Mouse (Mus musculus) hindbrain, embryonic 14.5 days (tissue): ENCODE data around the gene C1qtnf5. TPM values are rescaled to one million over a fixed set of nuclear protein-coding genes. Genes with fewer than 3 reads are reported as not detected.

Experiments used
- ATAC-seq: fragments of 200-750 bp; cut with Nextera tagmentation; 2 replicates; pipeline ENCODE4 v1.8.0; 2017; ENCODE audit warnings: moderate number of reproducible peaks, mild to moderate bottlenecking, moderate TSS enrichment, moderate library complexity; ENCODE audit not compliant: low FRiP score
- DNase-seq: peaks from one replicate; pipeline ENCODE4 v3.0.0-alpha.2; 2015; ENCODE audit warnings: low spot score
- H3K27ac ChIP-seq: fragments of 300-500 bp; sonication (generic); 2 replicates; pipeline ENCODE4 v1.5.1; 2014; ENCODE audit warnings: mild to moderate bottlenecking, moderate library complexity
- H3K27me3 ChIP-seq: fragments of 300-500 bp; sonication (generic); 2 replicates; pipeline ENCODE4 v1.6.1; 2014; ENCODE audit warnings: mild to moderate bottlenecking, low read length, mixed read lengths; ENCODE audit not compliant: control insufficient read depth, insufficient read depth
- H3K36me3 ChIP-seq: fragments of 300-500 bp; sonication (generic); replicated peaks from 2 replicates; pipeline ENCODE4 v1.6.1; 2014; ENCODE audit not compliant: control insufficient read depth, insufficient read depth
- H3K4me1 ChIP-seq: fragments of 300-500 bp; sonication (generic); replicated peaks from 2 replicates; pipeline ENCODE4 v1.6.1; 2014; ENCODE audit warnings: antibody characterized with exemption, low read length, mixed read lengths; ENCODE audit not compliant: control insufficient read depth, insufficient read depth
- H3K4me2 ChIP-seq: fragments of 300-500 bp; sonication (generic); replicated peaks from 2 replicates; pipeline ENCODE4 v1.6.1; 2014; ENCODE audit warnings: mild to moderate bottlenecking, moderate library complexity
- H3K4me3 ChIP-seq: fragments of 300-500 bp; sonication (generic); replicated peaks from 2 replicates; pipeline ENCODE4 v1.5.1; 2014; ENCODE audit warnings: mild to moderate bottlenecking, low read length
- H3K9ac ChIP-seq: fragments of 300-500 bp; sonication (generic); 2 replicates; pipeline ENCODE4 v1.6.1; 2014
- H3K9me3 ChIP-seq: fragments of 300-500 bp; sonication (generic); 2 replicates; pipeline ENCODE4 v1.6.1; 2016; ENCODE audit warnings: low read length; ENCODE audit not compliant: control insufficient read depth
- WGBS: fragments of 180-500 bp; shearing (Covaris S2); extraction: QIAGEN DNeasy Blood & Tissue Kit; methylation state at CpG from one replicate; pipeline ENCODE4 v1.1.7; 2014; 5-methylcytosine and 5-hydroxymethylcytosine counted together
- polyA plus RNA-seq: library from polyadenylated mRNA; unstranded; fragments of >200 nt; fragmentation: Nextera tagmentation; extraction: Ambion mirVana; gene quantifications from 2 replicates; pipeline ENCODE4 v1.2.1, GENCODE M21; 2014

C1qtnf5 gene
- polyA plus RNA-seq, 1 experiment from 2014 or later: 8.0 TPM

DNA sequence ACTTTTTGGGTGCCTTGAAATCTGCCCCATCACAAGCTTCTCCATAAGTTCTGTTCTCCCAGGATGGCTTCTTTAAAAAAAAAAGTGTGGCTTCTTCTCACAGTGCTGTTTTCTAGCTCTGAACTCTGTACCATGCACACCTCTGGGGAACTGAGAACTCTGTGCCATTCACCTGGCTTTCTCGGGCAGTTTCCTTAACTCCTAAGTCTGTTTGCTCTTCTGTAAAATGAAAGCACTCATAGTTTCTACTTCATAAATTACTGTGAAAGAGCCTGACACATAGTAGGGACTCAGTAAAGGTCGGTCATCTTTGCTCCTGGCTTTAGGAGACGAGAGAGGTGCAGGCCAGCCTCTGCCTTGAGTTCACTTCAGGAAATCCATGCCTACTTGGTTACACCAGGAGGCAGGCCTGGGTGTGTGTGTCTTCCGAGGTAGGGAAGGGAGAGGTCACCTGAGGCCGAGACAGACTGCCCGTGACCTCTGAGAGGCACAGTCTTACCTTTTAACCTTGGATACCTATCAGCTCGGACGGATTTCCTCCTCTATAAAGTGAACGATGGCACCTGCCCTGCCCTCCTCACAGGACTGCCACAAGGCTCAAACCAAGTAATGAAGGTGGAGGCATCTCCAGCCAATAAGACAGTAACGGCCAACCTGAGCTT, 28.8 kb upstream of the C1qtnf5 start:
- H3K27me3 ChIP-seq: peaks cover 2% of the 10 kb centered on the region; the same call in 1 of the 2 replicates
- no peaks in the 10 kb centered on the region for H3K36me3 ChIP-seq
- no peak overlapping the region for H3K4me2 ChIP-seq
- ATAC-seq (no peak), DNase-seq (no peak)
- 78% methylated on average over 10 of the region's 10 CpGs for WGBS
- H3K4me1 ChIP-seq: peaks cover 8% of the 10 kb centered on the region; the same call in 1 of the 2 replicates
- H3K9me3 ChIP-seq: no peaks in the 10 kb centered on the region
- no peak overlapping the region for H3K4me3 ChIP-seq
- no peak overlapping the region for H3K27ac ChIP-seq
- no peak overlapping the region for H3K9ac ChIP-seq

GRCm38 (mm10) chr9:44078955-44079756, 27.9 kb upstream of the C1qtnf5 start:
- no peak overlapping the region for H3K4me3 ChIP-seq
- peaks cover 10% of the 10 kb centered on the region for H3K27me3 ChIP-seq
- no peak overlapping the region for H3K9ac ChIP-seq
- peaks cover 14% of the 10 kb centered on the region for H3K4me1 ChIP-seq
- ATAC-seq (peak; percentile 79; the same call in 1 of the 2 replicates), DNase-seq (peak; percentile 59)
- no peak overlapping the region for H3K27ac ChIP-seq
- H3K4me2 ChIP-seq: no peak overlapping the region
- no peaks in the 10 kb centered on the region for H3K36me3 ChIP-seq
- no peaks in the 10 kb centered on the region for H3K9me3 ChIP-seq
- WGBS: 45% methylated on average over 16 of the region's 16 CpGs

DNA sequence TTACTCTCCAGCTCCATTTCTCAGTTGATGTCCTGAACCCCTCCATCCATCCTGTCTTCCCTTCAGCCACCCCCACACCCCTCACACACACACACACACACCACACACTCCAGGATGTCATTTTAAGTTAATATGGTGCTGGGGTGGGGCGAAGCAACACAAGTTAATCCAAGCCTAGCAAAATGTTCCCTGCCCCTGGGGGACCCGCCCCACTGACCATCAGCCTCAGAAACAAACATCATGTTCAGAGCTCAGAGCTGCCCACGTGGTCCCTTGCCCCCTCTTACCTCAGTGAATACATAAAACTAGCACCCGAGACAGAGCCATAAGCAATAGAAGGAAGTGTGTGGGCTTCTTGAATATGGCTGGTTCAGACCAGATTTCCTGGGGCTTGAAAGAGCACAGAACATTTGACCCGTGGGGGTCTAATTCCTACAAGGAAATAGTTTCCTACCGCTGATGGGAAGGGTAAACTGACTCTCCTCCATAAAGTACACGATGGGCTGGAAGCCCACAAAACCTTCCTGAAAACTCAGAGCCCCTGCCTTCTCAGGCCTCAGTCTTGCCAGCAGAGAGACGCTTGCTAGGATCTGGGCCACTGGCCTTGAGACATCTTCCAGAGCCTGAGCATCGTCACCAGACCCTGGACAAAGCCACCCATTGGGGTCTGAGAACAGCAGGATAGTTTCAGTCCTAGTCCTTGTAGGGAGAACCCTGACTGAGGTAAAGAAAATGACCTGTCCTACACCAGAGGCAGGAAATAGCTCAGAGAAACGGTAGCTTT, 26.9 kb upstream of the C1qtnf5 start:
- 74% methylated on average over 10 of the region's 10 CpGs for WGBS
- H3K4me1 ChIP-seq: peaks cover 23% of the 10 kb centered on the region
- ATAC-seq: no peak

GRCm38 (mm10) chr9:44080953-44081352, 26.1 kb upstream of the C1qtnf5 start:
- no peak for DNase-seq
- peaks cover 24% of the 10 kb centered on the region for H3K27me3 ChIP-seq
- H3K36me3 ChIP-seq: no peaks in the 10 kb centered on the region
- no peak overlapping the region for H3K4me3 ChIP-seq
- ATAC-seq: no peak
- no peaks in the 10 kb centered on the region for H3K9me3 ChIP-seq
- peaks cover 25% of the 10 kb centered on the region for H3K4me1 ChIP-seq
- H3K4me2 ChIP-seq: no peak overlapping the region
- 81% methylated on average over 5 of the region's 5 CpGs for WGBS
- H3K9ac ChIP-seq: no peak overlapping the region
- no peak overlapping the region for H3K27ac ChIP-seq

More for the DNA sequence above, 26.9 kb upstream of the C1qtnf5 start:
- H3K27ac ChIP-seq: no peak overlapping the region
- no peaks in the 10 kb centered on the region for H3K36me3 ChIP-seq
- no peaks in the 10 kb centered on the region for H3K9me3 ChIP-seq
- H3K4me2 ChIP-seq: no peak overlapping the region
- H3K9ac ChIP-seq: no peak overlapping the region
- DNase-seq: no peak
- peaks cover 17% of the 10 kb centered on the region for H3K27me3 ChIP-seq
- no peak overlapping the region for H3K4me3 ChIP-seq

GRCm38 (mm10) chr9:44081581-44081980, 25.5 kb upstream of the C1qtnf5 start:
- peaks cover 31% of the 10 kb centered on the region for H3K27me3 ChIP-seq
- DNase-seq (no peak), ATAC-seq (no peak)
- H3K9me3 ChIP-seq: no peaks in the 10 kb centered on the region
- peaks cover 25% of the 10 kb centered on the region for H3K4me1 ChIP-seq
- no peak overlapping the region for H3K9ac ChIP-seq
- 79% methylated on average over 5 of the region's 5 CpGs for WGBS
- H3K27ac ChIP-seq: no peak overlapping the region
- no peak overlapping the region for H3K4me3 ChIP-seq
- no peaks in the 10 kb centered on the region for H3K36me3 ChIP-seq
- no peak overlapping the region for H3K4me2 ChIP-seq

DNA sequence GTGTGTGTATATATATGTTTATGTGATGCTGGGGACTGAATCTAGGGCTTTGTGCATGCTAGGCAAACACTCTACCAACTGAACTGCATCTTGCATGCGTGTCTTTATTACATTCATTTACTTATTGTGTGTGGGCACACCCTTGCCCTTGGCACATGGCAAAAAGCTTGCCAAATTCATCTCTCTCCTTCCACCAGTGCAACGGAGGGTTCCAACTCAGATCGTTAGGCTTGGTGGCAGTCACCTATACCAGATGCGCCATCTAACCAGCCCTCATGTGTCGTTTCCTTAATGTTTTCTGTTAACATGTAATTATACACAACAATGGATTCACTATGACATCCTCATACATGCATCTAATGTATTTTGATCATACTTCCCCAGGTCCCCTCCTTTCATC, 24.8 kb upstream of the C1qtnf5 start:
- ATAC-seq (no peak), DNase-seq (no peak)
- Histone ChIP-seq H3K36me3 (no peaks in the 10 kb centered on the region), H3K4me2 (no peak overlapping the region), H3K4me3 (no peak overlapping the region), H3K9ac (no peak overlapping the region), H3K9me3 (no peaks in the 10 kb centered on the region), H3K27me3 (peaks cover 37% of the 10 kb centered on the region), H3K27ac (no peak overlapping the region), H3K4me1 (peaks cover 25% of the 10 kb centered on the region)
- WGBS: 87% methylated on average over 5 of the region's 5 CpGs

- Histone ChIP-seq H3K27ac (no peak overlapping the region), H3K9ac (no peak overlapping the region), H3K4me3 (peak overlapping the region; percentile 42), H3K36me3 (no peaks in the 10 kb centered on the region), H3K4me2 (peak overlapping the region; percentile 99), H3K9me3 (no peaks in the 10 kb centered on the region), H3K4me1 (peaks cover 22% of the 10 kb centered on the region), H3K27me3 (peaks cover 40% of the 10 kb centered on the region)
- DNase-seq (no peak), ATAC-seq (no peak)
- 11% methylated on average over 23 of the region's 23 CpGs for WGBS
These were observed 23.5 kb upstream of the C1qtnf5 start for GRCm38 (mm10) chr9:44083392-44084121.

DNA sequence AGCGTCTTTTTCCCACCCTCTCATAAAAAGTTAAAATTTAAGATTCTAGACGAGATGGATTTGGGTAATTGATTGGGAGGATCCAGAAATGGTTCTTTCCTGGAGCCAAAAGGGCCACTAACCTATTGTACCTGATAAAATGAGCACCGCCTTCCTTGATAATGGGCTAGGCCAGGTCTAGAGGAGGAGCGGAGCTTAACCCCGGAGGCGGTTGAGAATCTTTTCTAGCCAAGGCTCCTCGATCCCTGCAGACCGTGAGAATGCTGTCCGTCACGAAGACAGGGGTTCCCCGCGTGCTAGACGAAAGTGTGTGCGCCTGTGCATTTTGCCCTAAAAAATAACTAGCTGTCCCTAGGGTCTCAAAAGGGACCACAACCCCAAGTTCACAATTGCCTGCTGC, 22.8 kb upstream of the C1qtnf5 start:
- ATAC-seq: no peak
- 1% methylated on average over 14 of the region's 14 CpGs for WGBS

More for the DNA sequence above, 22.8 kb upstream of the C1qtnf5 start:
- Histone ChIP-seq H3K27me3 (peaks cover 40% of the 10 kb centered on the region), H3K27ac (no peak overlapping the region), H3K4me2 (peak overlapping the region; percentile 99), H3K4me1 (peaks cover 16% of the 10 kb centered on the region), H3K9ac (peak overlapping the region; percentile 64), H3K4me3 (peak overlapping the region; percentile 42), H3K36me3 (no peaks in the 10 kb centered on the region), H3K9me3 (no peaks in the 10 kb centered on the region)
- no peak for DNase-seq
